22 mouse cellular contexts compared by ENCODE assay signal in genomic region chr17:53488291-53489006, GRCm38 (mm10). TPM values are rescaled to one million over a fixed set of nuclear protein-coding genes. Genes with fewer than 3 reads are reported as not detected.
DNase-seq lines count a peak whose midpoint lies in the region; ATAC-seq and TF ChIP-seq lines count a peak whose summit lies in the region.
"Had no signal": no experiment of that assay in that cellular context is flagged by ENCODE, and none has a peak within 500 bp of the region (broad histone marks: within the 10 kb centered on the region; RNA-seq: fewer than 3 reads in every experiment).

No protein-coding gene starts in this region.

- DNase-seq in gastrocnemius, adult 2 months: no peak
- DNase-seq in gastrocnemius, postnatal 36 days: no peak
- DNase-seq in spleen, postnatal 36 days (ENCODE audit: low spot score in 2 of 2): peak; percentile 19 to 20
- no peak for DNase-seq in spleen, postnatal 4 days (ENCODE audit: low spot score in 2 of 2)
- DNase-seq in kidney, postnatal 4 days: no peak
- DNase-seq in embryo, embryonic 11 days: no peak
- no peak for DNase-seq in left cerebral cortex, adult 2 months (ENCODE audit: extremely low spot score in 1 of 2, low spot score in 2 of 2)
- DNase-seq: adrenal gland, postnatal 25 days; cerebellum, postnatal 14 days; kidney, adult 9 months; layer of hippocampus, postnatal 36 days; left cerebral cortex, postnatal 4 days; right cerebral cortex, postnatal 14 days; thymus, adult 18-20 months had no signal

- no peak overlapping the region for H3K4me3 ChIP-seq in gastrocnemius, adult 2 months
- no peak overlapping the region for H3K4me3 ChIP-seq in left cerebral cortex, adult 2 months
- H3K4me3 ChIP-seq: embryonic facial prominence, embryonic 13.5 days; forebrain, embryonic 10.5 days; heart, embryonic 15.5 days; liver, embryonic 15.5 days; midbrain, embryonic 10.5 days had no signal

- intact Hi-C loops in gastrocnemius, adult 2 months (cut with DNase I): no loop called here
- intact Hi-C loops in gastrocnemius, postnatal 36 days (cut with DNase I): no loop called here
- intact Hi-C loops in left cerebral cortex, adult 2 months (cut with DNase I): no loop called here

- no peak for TF ChIP-seq CTCF in gastrocnemius, adult 2 months (IDR thresholded peaks at IDR 0.05)
- TF ChIP-seq CTCF in left cerebral cortex, adult 2 months (IDR thresholded peaks at IDR 0.05): no peak

- ATAC-seq in megakaryocyte progenitor cell, adult 5-6 weeks (replicated peaks; ENCODE audit: poor library complexity): peak; percentile 98
- ATAC-seq: inflammation-experienced regulatory T-cells, adult 6 months had no signal

- H3K27ac ChIP-seq in gastrocnemius, adult 2 months: peak overlapping the region; percentile 6; the same call in 1 of the 2 replicates
- no peak overlapping the region for H3K27ac ChIP-seq in left cerebral cortex, adult 2 months
- H3K27ac ChIP-seq: embryonic facial prominence, embryonic 13.5 days; forebrain, embryonic 10.5 days; heart, embryonic 15.5 days; liver, embryonic 15.5 days; midbrain, embryonic 10.5 days had no signal

RNA-seq across cellular contexts. Expression of gene Rab5a, which starts 9.4 kb away (rescaled TPM):
- 10 to 100 TPM; 48.0 to 52.0 TPM for total RNA-seq in gastrocnemius, adult 2 months (2021)
- 10 to 100 TPM; 39.9 to 42.9 TPM for total RNA-seq in gastrocnemius, postnatal 36 days (2021)
- total RNA-seq in megakaryocyte progenitor cell, adult 5-6 weeks (2015): 59.6 and 62.4 TPM in 2 replicates
- total RNA-seq in megakaryocyte progenitor cell, adult 5-6 weeks (2017): 58.3 and 63.2 TPM in 2 replicates
- total RNA-seq in left cerebral cortex, adult 2 months (2021): 100 to 1,000 TPM; 117 to 125 TPM

RNA-seq across cellular contexts. Expression of gene Efhb, which starts 25.3 kb away (rescaled TPM):
- total RNA-seq in gastrocnemius, adult 2 months (2021): under 1 TPM; 0.06 to 0.10 TPM
- under 1 TPM; 0.17 to 0.18 TPM for total RNA-seq in gastrocnemius, postnatal 36 days (2021)
- not detected in 2 replicates for total RNA-seq in megakaryocyte progenitor cell, adult 5-6 weeks (2015)
- total RNA-seq in megakaryocyte progenitor cell, adult 5-6 weeks (2017): 0.07 TPM in 1 of 2 replicates, not detected in the other
- under 1 TPM; 0.11 to 0.26 TPM for total RNA-seq in left cerebral cortex, adult 2 months (2021)

RNA-seq across cellular contexts. Expression of gene Pp2d1, which starts 50.8 kb away (rescaled TPM):
- not detected for total RNA-seq in gastrocnemius, adult 2 months (2021)
- total RNA-seq in gastrocnemius, postnatal 36 days (2021): not detected
- total RNA-seq in megakaryocyte progenitor cell, adult 5-6 weeks (2015): not detected in 2 replicates
- 0.04 TPM in 1 of 2 replicates, not detected in the other for total RNA-seq in megakaryocyte progenitor cell, adult 5-6 weeks (2017)
- total RNA-seq in left cerebral cortex, adult 2 months (2021): not detected
- total RNA-seq: adrenal gland, postnatal 25 days; gastrocnemius, postnatal 4 days; layer of hippocampus, postnatal 36 days; left cerebral cortex, postnatal 4 days had no signal

Comparison
In these comparisons a context has a peak if more than half of its experiments do, and no peak if none do; other contexts are left out.
1. DNase-seq: peak in spleen, postnatal 36 days (2 of 2); none in gastrocnemius, adult 2 months (single experiment), gastrocnemius, postnatal 36 days (0 of 2), spleen, postnatal 4 days (0 of 2), kidney, postnatal 4 days (0 of 2), embryo, embryonic 11 days (single experiment) and left cerebral cortex, adult 2 months (0 of 2).